Mouse (Mus musculus) hindbrain, embryonic 11.5 days (tissue): Measurements from ENCODE around the gene Arnt2. TPM values are rescaled to one million over a fixed set of nuclear protein-coding genes. Genes with fewer than 3 reads are reported as not detected.

Experiments
- ATAC-seq: fragments of 200-750 bp; cut with Nextera tagmentation; 2 replicates; pipeline ENCODE4 v1.8.0; 2017; ENCODE audit warnings: mild to moderate bottlenecking, moderate TSS enrichment, moderate library complexity; ENCODE audit not compliant: low FRiP score
- DNase-seq: peaks from one replicate; pipeline ENCODE4 v3.0.0-alpha.2; 2015; ENCODE audit warnings: low spot score
- H3K27ac ChIP-seq: fragments of 300-500 bp; sonication (generic); 2 replicates; pipeline ENCODE4 v1.5.1; 2014; ENCODE audit warnings: mild to moderate bottlenecking, low read depth, low read length
- H3K27me3 ChIP-seq: fragments of 300-500 bp; sonication (generic); 2 replicates; pipeline ENCODE4 v1.6.1; 2014; ENCODE audit warnings: mild to moderate bottlenecking, low read length, moderate library complexity, mixed read lengths; ENCODE audit not compliant: control insufficient read depth, insufficient read depth
- H3K36me3 ChIP-seq: fragments of 300-500 bp; sonication (generic); 2 replicates; pipeline ENCODE4 v1.6.1; 2014; ENCODE audit warnings: mild to moderate bottlenecking, low read length, moderate library complexity, mixed read lengths; ENCODE audit not compliant: control insufficient read depth, insufficient read depth
- H3K4me1 ChIP-seq: fragments of 300-500 bp; sonication (generic); replicated peaks from 2 replicates; pipeline ENCODE4 v1.6.1; 2014; ENCODE audit warnings: low read length, mixed read lengths; ENCODE audit not compliant: control insufficient read depth, insufficient read depth
- H3K4me2 ChIP-seq: fragments of 300-500 bp; sonication (generic); replicated peaks from 2 replicates; pipeline ENCODE4 v1.6.1; 2014; ENCODE audit warnings: mild to moderate bottlenecking, low read depth, low read length
- H3K4me3 ChIP-seq: fragments of 300-500 bp; sonication (generic); 2 replicates; pipeline ENCODE4 v1.5.1; 2014; ENCODE audit warnings: low read depth, low read length
- H3K9ac ChIP-seq: fragments of 300-500 bp; sonication (generic); 2 replicates; pipeline ENCODE4 v1.6.1; 2014; ENCODE audit warnings: low read depth, low read length
- H3K9me3 ChIP-seq: fragments of 300-500 bp; sonication (generic); 2 replicates; pipeline ENCODE4 v1.6.1; 2016; ENCODE audit warnings: low read length; ENCODE audit not compliant: control insufficient read depth
- WGBS: fragments of 180-500 bp; shearing (Covaris S2); extraction: QIAGEN DNeasy Blood & Tissue Kit; methylation state at CpG from one replicate; pipeline ENCODE4 v1.1.7; 2014; 5-methylcytosine and 5-hydroxymethylcytosine counted together
- polyA plus RNA-seq: library from polyadenylated mRNA; unstranded; fragments of >200 nt; fragmentation: Nextera tagmentation; extraction: Ambion mirVana; gene quantifications from 2 replicates; pipeline ENCODE4 v1.2.1, GENCODE M21; 2014

Gene Arnt2
- polyA plus RNA-seq, 1 experiment from 2014 or later = 39.5 TPM

- no peak overlapping the region for H3K4me2 ChIP-seq
Observed at GRCm38 (mm10) chr7:84299601-84300000, 110.4 kb downstream of the Arnt2 start.

GRCm38 (mm10) chr7:84293054-84293453, 116.9 kb downstream of the Arnt2 start:
- no peaks in the 10 kb centered on the region for H3K4me1 ChIP-seq
- no peaks in the 10 kb centered on the region for H3K36me3 ChIP-seq
- H3K9ac ChIP-seq = no peak overlapping the region
- no peak overlapping the region for H3K4me3 ChIP-seq
- H3K27me3 ChIP-seq = no peaks in the 10 kb centered on the region
- 84% methylated on average over 7 of the region's 7 CpGs for WGBS
- DNase-seq = no peak
- no peak for ATAC-seq
- no peak overlapping the region for H3K27ac ChIP-seq
- no peak overlapping the region for H3K4me2 ChIP-seq
- H3K9me3 ChIP-seq = no peaks in the 10 kb centered on the region

More at GRCm38 (mm10) chr7:84299601-84300000, 110.4 kb downstream of the Arnt2 start:
- Histone ChIP-seq H3K27ac (no peak overlapping the region), H3K9ac (no peak overlapping the region), H3K27me3 (no peaks in the 10 kb centered on the region), H3K36me3 (no peaks in the 10 kb centered on the region), H3K4me1 (no peaks in the 10 kb centered on the region), H3K9me3 (no peaks in the 10 kb centered on the region), H3K4me3 (no peak overlapping the region)
- DNase-seq (no peak), ATAC-seq (no peak)
- WGBS = 86% methylated on average over 4 of the region's 4 CpGs

DNA sequence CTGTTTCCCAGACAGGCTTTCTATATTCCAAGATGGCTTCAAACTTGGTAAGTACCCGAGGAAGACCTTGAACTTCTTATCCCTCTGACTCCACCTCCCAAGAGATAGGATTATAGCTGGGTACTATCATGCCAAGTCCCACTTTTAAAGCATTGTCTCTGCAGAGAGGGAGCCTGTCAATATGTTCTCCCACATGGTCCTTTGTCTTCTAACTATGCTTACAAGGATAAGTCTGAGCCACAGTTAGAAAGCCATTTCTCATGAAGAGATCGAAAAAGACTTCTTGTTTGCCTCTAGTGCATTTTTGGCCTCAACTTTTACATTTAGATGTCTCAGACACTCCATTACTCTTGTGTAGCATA, 122.8 kb downstream of the Arnt2 start:
- no peaks in the 10 kb centered on the region for H3K36me3 ChIP-seq
- no peak overlapping the region for H3K4me3 ChIP-seq
- ATAC-seq = no peak

GRCm38 (mm10) chr7:84286526-84287225, 123.3 kb downstream of the Arnt2 start:
- no peaks in the 10 kb centered on the region for H3K27me3 ChIP-seq
- H3K4me2 ChIP-seq = no peak overlapping the region
- no peaks in the 10 kb centered on the region for H3K9me3 ChIP-seq
- DNase-seq (no peak), ATAC-seq (no peak)
- no peaks in the 10 kb centered on the region for H3K4me1 ChIP-seq
- no peaks in the 10 kb centered on the region for H3K36me3 ChIP-seq
- H3K27ac ChIP-seq = no peak overlapping the region
- WGBS = 94% methylated on average over 8 of the region's 8 CpGs
- no peak overlapping the region for H3K4me3 ChIP-seq
- H3K9ac ChIP-seq = no peak overlapping the region

More for the DNA sequence above, 122.8 kb downstream of the Arnt2 start:
- H3K9ac ChIP-seq = no peak overlapping the region
- no peaks in the 10 kb centered on the region for H3K9me3 ChIP-seq
- no peaks in the 10 kb centered on the region for H3K27me3 ChIP-seq
- H3K4me2 ChIP-seq = no peak overlapping the region
- H3K4me1 ChIP-seq = no peaks in the 10 kb centered on the region
- no peak overlapping the region for H3K27ac ChIP-seq
- no peak for DNase-seq
- 87% methylated on average over 2 of the region's 2 CpGs for WGBS

GRCm38 (mm10) chr7:84285790-84286189, 124.2 kb downstream of the Arnt2 start:
- ATAC-seq = no peak
- H3K36me3 ChIP-seq = peaks cover 3% of the 10 kb centered on the region; the same call in 1 of the 2 replicates
- no peaks in the 10 kb centered on the region for H3K9me3 ChIP-seq
- no peak overlapping the region for H3K9ac ChIP-seq
- no peaks in the 10 kb centered on the region for H3K27me3 ChIP-seq
- 95% methylated on average over 7 of the region's 7 CpGs for WGBS
- H3K4me3 ChIP-seq = no peak overlapping the region
- DNase-seq = no peak
- no peak overlapping the region for H3K27ac ChIP-seq
- no peak overlapping the region for H3K4me2 ChIP-seq
- H3K4me1 ChIP-seq = no peaks in the 10 kb centered on the region

DNA sequence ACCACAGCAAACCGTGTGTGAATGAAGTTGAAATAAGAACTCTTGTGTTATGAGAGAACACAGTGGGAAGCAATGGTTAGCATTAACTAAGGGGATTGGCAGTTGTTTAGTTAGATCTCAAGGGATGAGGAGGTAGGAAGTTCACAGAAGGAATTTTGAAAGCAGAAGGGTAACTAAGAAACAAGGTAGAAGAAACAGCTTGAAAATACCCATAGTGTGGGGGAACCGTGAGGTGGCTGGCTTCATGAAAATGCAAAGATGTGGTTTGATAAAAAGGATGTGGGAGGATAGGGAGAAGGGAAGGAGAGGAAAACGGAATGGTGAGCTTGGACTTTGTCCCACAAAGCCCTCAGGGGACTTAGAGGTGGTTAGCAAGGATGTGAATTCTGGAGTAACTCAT, 125.0 kb downstream of the Arnt2 start:
- Histone ChIP-seq H3K4me1 (no peaks in the 10 kb centered on the region), H3K27me3 (no peaks in the 10 kb centered on the region), H3K36me3 (peaks cover 3% of the 10 kb centered on the region; the same call in 1 of the 2 replicates), H3K4me3 (no peak overlapping the region), H3K4me2 (no peak overlapping the region), H3K27ac (no peak overlapping the region), H3K9ac (no peak overlapping the region), H3K9me3 (no peaks in the 10 kb centered on the region)
- WGBS = 81% methylated on average over 3 of the region's 3 CpGs
- ATAC-seq (no peak), DNase-seq (no peak)

GRCm38 (mm10) chr7:84282231-84282630, 127.7 kb downstream of the Arnt2 start:
- Histone ChIP-seq H3K9ac (no peak overlapping the region), H3K36me3 (peaks cover 3% of the 10 kb centered on the region; the same call in 1 of the 2 replicates), H3K4me1 (no peaks in the 10 kb centered on the region), H3K9me3 (no peaks in the 10 kb centered on the region), H3K4me2 (no peak overlapping the region), H3K4me3 (no peak overlapping the region), H3K27me3 (no peaks in the 10 kb centered on the region), H3K27ac (no peak overlapping the region)
- DNase-seq (no peak), ATAC-seq (no peak)
- WGBS = 92% methylated on average over 4 of the region's 4 CpGs

GRCm38 (mm10) chr7:84279231-84279630, 130.7 kb downstream of the Arnt2 start:
- Histone ChIP-seq H3K27ac (no peak overlapping the region), H3K36me3 (peaks cover 3% of the 10 kb centered on the region; the same call in 1 of the 2 replicates), H3K9ac (no peak overlapping the region), H3K4me1 (no peaks in the 10 kb centered on the region), H3K4me2 (no peak overlapping the region), H3K27me3 (no peaks in the 10 kb centered on the region), H3K4me3 (no peak overlapping the region), H3K9me3 (no peaks in the 10 kb centered on the region)
- 77% methylated on average over 1 of the region's 1 CpGs for WGBS
- ATAC-seq (no peak), DNase-seq (no peak)

DNA sequence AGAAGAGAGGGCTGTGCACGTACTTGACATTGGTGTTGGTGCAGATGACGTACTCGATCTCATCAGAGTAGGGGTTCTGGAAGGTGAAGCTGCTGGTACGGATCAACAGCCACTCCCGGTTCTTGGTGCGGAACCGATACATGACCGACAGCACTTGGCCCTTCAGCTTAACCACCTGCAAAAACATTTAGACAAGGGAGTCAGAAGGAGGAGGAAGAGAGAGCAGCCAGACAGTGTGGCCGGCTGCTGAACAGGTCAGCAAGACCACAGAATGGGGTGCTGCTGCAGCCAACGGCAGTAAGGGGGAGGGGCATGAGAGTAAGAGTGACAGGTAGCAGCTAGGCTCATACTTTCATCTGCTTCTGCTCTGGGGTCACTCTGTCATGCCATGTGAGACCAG, 134.7 kb downstream of the Arnt2 start:
- Histone ChIP-seq H3K9me3 (no peaks in the 10 kb centered on the region), H3K27ac (no peak overlapping the region), H3K4me2 (no peak overlapping the region), H3K4me3 (no peak overlapping the region), H3K27me3 (no peaks in the 10 kb centered on the region), H3K9ac (no peak overlapping the region), H3K4me1 (no peaks in the 10 kb centered on the region), H3K36me3 (peaks cover 3% of the 10 kb centered on the region; the same call in 1 of the 2 replicates)
- WGBS = 71% methylated on average over 10 of the region's 10 CpGs
- DNase-seq = no peak
- ATAC-seq = no peak
